Mouse (Mus musculus): Measurements from ENCODE around the gene Zfp948. TPM values are rescaled to one million over a fixed set of nuclear protein-coding genes. Genes with fewer than 3 reads are reported as not detected.
"Not testable (repeated sequence)": the region's sequence is repeated elsewhere in the genome, so short reads cannot be mapped to it uniquely, and the experiment has no call there.

The Zfp948 gene
- total RNA-seq, 2 experiments from 2014 or later: 2.0 to 4.3 TPM

GRCm38 (mm10) chr17:21623647-21624046 lies 56.8 kb downstream of the Zfp948 start:
- ATAC-seq (replicated peaks; ENCODE audit: poor library complexity): no peak

GRCm38 (mm10) chr17:21635758-21636157 lies 69.0 kb downstream of the Zfp948 start:
- ATAC-seq (replicated peaks; ENCODE audit: poor library complexity): not testable (repeated sequence)

Other genes starting within 250 kb of the Zfp948 start
- gene Zfp677, start 183.3 kb upstream of the Zfp948 start, total RNA-seq (2015): 10.4 and 11.3 TPM in 2 replicates
- 7.0 and 9.9 TPM in 2 replicates for gene Zfp677, start 183.3 kb upstream of the Zfp948 start, total RNA-seq (2017)
- 7.0 and 10.7 TPM in 2 replicates for gene Zfp54, start 143.8 kb upstream of the Zfp948 start, total RNA-seq (2015)
- 8.8 and 9.1 TPM in 2 replicates for gene Zfp54, start 143.8 kb upstream of the Zfp948 start, total RNA-seq (2017)
- 16.9 and 22.8 TPM in 2 replicates for gene Zfp51, start 116.6 kb upstream of the Zfp948 start, total RNA-seq (2015)
- gene Zfp51, start 116.6 kb upstream of the Zfp948 start, total RNA-seq (2017): 10.9 and 13.2 TPM in 2 replicates
- gene Zfp53, start 78.0 kb upstream of the Zfp948 start, total RNA-seq (2015): 14.5 and 18.7 TPM in 2 replicates
- gene Zfp53, start 78.0 kb upstream of the Zfp948 start, total RNA-seq (2017): 11.6 and 13.9 TPM in 2 replicates
- 32.2 and 33.6 TPM in 2 replicates for gene Zfp52, start 31.5 kb upstream of the Zfp948 start, total RNA-seq (2015)
- gene Zfp52, start 31.5 kb upstream of the Zfp948 start, total RNA-seq (2017): 25.4 and 42.3 TPM in 2 replicates
- gene Zfp983, start 83.6 kb downstream of the Zfp948 start, total RNA-seq (2015): 6.8 and 10.6 TPM in 2 replicates
- gene Zfp983, start 83.6 kb downstream of the Zfp948 start, total RNA-seq (2017): 4.5 and 4.6 TPM in 2 replicates
- 7.1 and 9.4 TPM in 2 replicates for gene Gm10226, start 124.9 kb downstream of the Zfp948 start, total RNA-seq (2015)
- gene Gm10226, start 124.9 kb downstream of the Zfp948 start, total RNA-seq (2017): 20.6 TPM in 1 of 2 replicates, not detected in the other
- gene Zfp760, start 140.7 kb downstream of the Zfp948 start, total RNA-seq (2015): 6.9 and 7.0 TPM in 2 replicates
- 5.9 and 7.8 TPM in 2 replicates for gene Zfp760, start 140.7 kb downstream of the Zfp948 start, total RNA-seq (2017)
- gene Zfp229, start 163.8 kb downstream of the Zfp948 start, total RNA-seq (2015): 3.8 and 4.5 TPM in 2 replicates
- gene Zfp229, start 163.8 kb downstream of the Zfp948 start, total RNA-seq (2017): 5.4 TPM in 2 replicates